Mouse (Mus musculus): Measurements from ENCODE around the gene Nav2.

GRCm38 (mm10) chr7:49454601-49455000 is 546.1 kb downstream of the Nav2 start:
- TF ChIP-seq POLR2A (IDR thresholded peaks at IDR 0.05; ENCODE audit: extremely low read depth, insufficient read depth, low read length): no peak
- no peak for TF ChIP-seq CTCF (IDR thresholded peaks at IDR 0.05; ENCODE audit: extremely low read depth, insufficient read depth, low read length)

Measured in cortical plate, adult 2 months (tissue).